Mouse (Mus musculus) lung, postnatal 0 days (tissue): ENCODE measurements at regions not wholly inside any gene's neighbourhood (a gene's known extent, or its start where the extent isn't known, plus 50 kb on each side); places are given as distances from the start of the nearest gene placed in this dataset.

Experiments used
- CTCF ChIP-seq: IDR thresholded peaks from 2 replicates; pipeline ENCODE4 v1.5.1; 2016; ENCODE audit warnings: antibody characterized with exemption, mild to moderate bottlenecking
- EP300 ChIP-seq: IDR thresholded peaks from 2 replicates; pipeline ENCODE4 v1.6.1; 2016; ENCODE audit warnings: antibody characterized with exemption, mild to moderate bottlenecking, control low read depth

- no peak for TF ChIP-seq EP300
- peak; percentile 58 for TF ChIP-seq CTCF
Measured at GRCm38 (mm10) chr7:139746803-139747202, 63.2 kb upstream of the Cfap46 start.
